Mouse (Mus musculus): ENCODE measurements around the gene Ext2. TPM values are rescaled to one million over a fixed set of nuclear protein-coding genes. Genes with fewer than 3 reads are reported as not detected.

Gene Ext2
- polyA plus RNA-seq, 1 experiment from 2014 or later, result 71.3 TPM

GRCm38 (mm10) chr2:93849505-93850089 is 27.2 kb upstream of the Ext2 start, which contains the start of gene Accs:
Accs (minus strand) TSS chr2:93849943.
- H3K9ac ChIP-seq (ENCODE audit: low read depth, low read length), result peak within 1 kb of the TSS; percentile 88
- no peaks in the 10 kb centered on the region for H3K9me3 ChIP-seq (replicated peaks; ENCODE audit: control insufficient read depth, low read length, poor library complexity, severe bottlenecking)
- peak within 1 kb of the TSS; percentile 59 for H3K4me3 ChIP-seq (ENCODE audit: low read depth, low read length)
- peak within 1 kb of the TSS; percentile 79 for H3K4me2 ChIP-seq (ENCODE audit: low read length)
- no peaks in the 10 kb centered on the region for H3K36me3 ChIP-seq (ENCODE audit: control insufficient read depth, insufficient read depth, low read length)
- peaks cover 10% of the 10 kb centered on the region for H3K4me1 ChIP-seq (ENCODE audit: control insufficient read depth, insufficient read depth, low read length)
- ATAC-seq, result peak; percentile 81
- no peaks in the 10 kb centered on the region for H3K27me3 ChIP-seq (ENCODE audit: control insufficient read depth, insufficient read depth, low read depth, low read length)
- 0% methylated on average over 28 of the region's 28 CpGs for WGBS
- peak within 1 kb of the TSS; percentile 83 for H3K27ac ChIP-seq (ENCODE audit: low read length)

- Histone ChIP-seq H3K36me3 (ENCODE audit: control insufficient read depth, insufficient read depth, low read length) (peaks cover 13% of the 10 kb centered on the region; the same call in 1 of the 2 replicates), H3K4me1 (ENCODE audit: control insufficient read depth, insufficient read depth, low read length) (no peaks in the 10 kb centered on the region), H3K4me2 (ENCODE audit: low read length) (no peak overlapping the region), H3K4me3 (ENCODE audit: low read depth, low read length) (no peak overlapping the region), H3K9ac (ENCODE audit: low read depth, low read length) (no peak overlapping the region), H3K27me3 (ENCODE audit: control insufficient read depth, insufficient read depth, low read depth, low read length) (no peaks in the 10 kb centered on the region), H3K9me3 (replicated peaks; ENCODE audit: control insufficient read depth, low read length, poor library complexity, severe bottlenecking) (no peaks in the 10 kb centered on the region), H3K27ac (ENCODE audit: low read length) (no peak overlapping the region)
- 96% methylated on average over 3 of the region's 3 CpGs for WGBS
- no peak for ATAC-seq
These were observed 19.0 kb upstream of the Ext2 start for GRCm38 (mm10) chr2:93841349-93841748.

- Histone ChIP-seq H3K4me1 (ENCODE audit: control insufficient read depth, insufficient read depth, low read length) (no peaks in the 10 kb centered on the region), H3K27ac (ENCODE audit: low read length) (no peak overlapping the region), H3K9ac (ENCODE audit: low read depth, low read length) (no peak overlapping the region), H3K36me3 (ENCODE audit: control insufficient read depth, insufficient read depth, low read length) (peaks cover 13% of the 10 kb centered on the region; the same call in 1 of the 2 replicates), H3K4me3 (ENCODE audit: low read depth, low read length) (no peak overlapping the region), H3K27me3 (ENCODE audit: control insufficient read depth, insufficient read depth, low read depth, low read length) (no peaks in the 10 kb centered on the region), H3K4me2 (ENCODE audit: low read length) (no peak overlapping the region), H3K9me3 (replicated peaks; ENCODE audit: control insufficient read depth, low read length, poor library complexity, severe bottlenecking) (no peaks in the 10 kb centered on the region)
- 77% methylated on average over 6 of the region's 6 CpGs for WGBS
- ATAC-seq, result no peak
These were observed 17.7 kb upstream of the Ext2 start for GRCm38 (mm10) chr2:93840109-93840508.

GRCm38 (mm10) chr2:93838931-93839330 is 16.6 kb upstream of the Ext2 start:
- no peaks in the 10 kb centered on the region for H3K9me3 ChIP-seq (replicated peaks; ENCODE audit: control insufficient read depth, low read length, poor library complexity, severe bottlenecking)
- H3K4me3 ChIP-seq (ENCODE audit: low read depth, low read length), result no peak overlapping the region
- no peak for ATAC-seq
- peaks cover 15% of the 10 kb centered on the region for H3K36me3 ChIP-seq (ENCODE audit: control insufficient read depth, insufficient read depth, low read length)
- H3K27ac ChIP-seq (ENCODE audit: low read length), result no peak overlapping the region
- H3K4me2 ChIP-seq (ENCODE audit: low read length), result no peak overlapping the region
- no peaks in the 10 kb centered on the region for H3K4me1 ChIP-seq (ENCODE audit: control insufficient read depth, insufficient read depth, low read length)
- 98% methylated on average over 4 of the region's 4 CpGs for WGBS
- no peaks in the 10 kb centered on the region for H3K27me3 ChIP-seq (ENCODE audit: control insufficient read depth, insufficient read depth, low read depth, low read length)
- H3K9ac ChIP-seq (ENCODE audit: low read depth, low read length), result no peak overlapping the region

- H3K4me3 ChIP-seq (ENCODE audit: low read depth, low read length), result no peak overlapping the region
- H3K4me2 ChIP-seq (ENCODE audit: low read length), result no peak overlapping the region
- no peak overlapping the region for H3K27ac ChIP-seq (ENCODE audit: low read length)
- H3K27me3 ChIP-seq (ENCODE audit: control insufficient read depth, insufficient read depth, low read depth, low read length), result no peaks in the 10 kb centered on the region
- 69% methylated on average over 13 of the region's 13 CpGs for WGBS
- no peak overlapping the region for H3K9ac ChIP-seq (ENCODE audit: low read depth, low read length)
- ATAC-seq, result no peak
- no peaks in the 10 kb centered on the region for H3K9me3 ChIP-seq (replicated peaks; ENCODE audit: control insufficient read depth, low read length, poor library complexity, severe bottlenecking)
- no peaks in the 10 kb centered on the region for H3K4me1 ChIP-seq (ENCODE audit: control insufficient read depth, insufficient read depth, low read length)
- peaks cover 12% of the 10 kb centered on the region for H3K36me3 ChIP-seq (ENCODE audit: control insufficient read depth, insufficient read depth, low read length)
These were observed 13.9 kb upstream of the Ext2 start for GRCm38 (mm10) chr2:93836232-93836785.

- no peaks in the 10 kb centered on the region for H3K9me3 ChIP-seq (replicated peaks; ENCODE audit: control insufficient read depth, low read length, poor library complexity, severe bottlenecking)
- no peaks in the 10 kb centered on the region for H3K4me1 ChIP-seq (ENCODE audit: control insufficient read depth, insufficient read depth, low read length)
- peaks cover 12% of the 10 kb centered on the region for H3K36me3 ChIP-seq (ENCODE audit: control insufficient read depth, insufficient read depth, low read length)
- 81% methylated on average over 11 of the region's 11 CpGs for WGBS
- H3K27me3 ChIP-seq (ENCODE audit: control insufficient read depth, insufficient read depth, low read depth, low read length), result no peaks in the 10 kb centered on the region
- no peak overlapping the region for H3K9ac ChIP-seq (ENCODE audit: low read depth, low read length)
- H3K4me3 ChIP-seq (ENCODE audit: low read depth, low read length), result no peak overlapping the region
- no peak for ATAC-seq
- no peak overlapping the region for H3K27ac ChIP-seq (ENCODE audit: low read length)
- no peak overlapping the region for H3K4me2 ChIP-seq (ENCODE audit: low read length)
These were observed 13.2 kb upstream of the Ext2 start for GRCm38 (mm10) chr2:93835596-93835995.

- no peaks in the 10 kb centered on the region for H3K36me3 ChIP-seq (ENCODE audit: control insufficient read depth, insufficient read depth, low read length)
- H3K4me3 ChIP-seq (ENCODE audit: low read depth, low read length), result no peak overlapping the region
- H3K4me1 ChIP-seq (ENCODE audit: control insufficient read depth, insufficient read depth, low read length), result peaks cover 8% of the 10 kb centered on the region
- no peaks in the 10 kb centered on the region for H3K9me3 ChIP-seq (replicated peaks; ENCODE audit: control insufficient read depth, low read length, poor library complexity, severe bottlenecking)
- H3K27me3 ChIP-seq (ENCODE audit: control insufficient read depth, insufficient read depth, low read depth, low read length), result no peaks in the 10 kb centered on the region
- H3K27ac ChIP-seq (ENCODE audit: low read length), result no peak overlapping the region
- WGBS, result 18% methylated on average over 8 of the region's 8 CpGs
- H3K9ac ChIP-seq (ENCODE audit: low read depth, low read length), result no peak overlapping the region
- H3K4me2 ChIP-seq (ENCODE audit: low read length), result no peak overlapping the region
- no peak for ATAC-seq
These were observed 1.2 kb upstream of the Ext2 start for GRCm38 (mm10) chr2:93823519-93823918.

GRCm38 (mm10) chr2:93817791-93818190 is 4.6 kb downstream of the Ext2 start:
- Histone ChIP-seq H3K9ac (ENCODE audit: low read depth, low read length) (no peak overlapping the region), H3K9me3 (replicated peaks; ENCODE audit: control insufficient read depth, low read length, poor library complexity, severe bottlenecking) (no peaks in the 10 kb centered on the region), H3K4me2 (ENCODE audit: low read length) (no peak overlapping the region), H3K4me3 (ENCODE audit: low read depth, low read length) (no peak overlapping the region), H3K36me3 (ENCODE audit: control insufficient read depth, insufficient read depth, low read length) (peaks cover 2% of the 10 kb centered on the region; the same call in 1 of the 2 replicates), H3K27ac (ENCODE audit: low read length) (no peak overlapping the region), H3K27me3 (ENCODE audit: control insufficient read depth, insufficient read depth, low read depth, low read length) (no peaks in the 10 kb centered on the region), H3K4me1 (ENCODE audit: control insufficient read depth, insufficient read depth, low read length) (peaks cover 8% of the 10 kb centered on the region)
- WGBS, result 98% methylated on average over 5 of the region's 5 CpGs
- no peak for ATAC-seq

GRCm38 (mm10) chr2:93813343-93813742 is 9.0 kb downstream of the Ext2 start:
- no peaks in the 10 kb centered on the region for H3K9me3 ChIP-seq (replicated peaks; ENCODE audit: control insufficient read depth, low read length, poor library complexity, severe bottlenecking)
- no peak overlapping the region for H3K9ac ChIP-seq (ENCODE audit: low read depth, low read length)
- peaks cover 16% of the 10 kb centered on the region for H3K36me3 ChIP-seq (ENCODE audit: control insufficient read depth, insufficient read depth, low read length)
- H3K4me3 ChIP-seq (ENCODE audit: low read depth, low read length), result no peak overlapping the region
- H3K27me3 ChIP-seq (ENCODE audit: control insufficient read depth, insufficient read depth, low read depth, low read length), result no peaks in the 10 kb centered on the region
- WGBS, result 93% methylated on average over 22 of the region's 22 CpGs
- no peaks in the 10 kb centered on the region for H3K4me1 ChIP-seq (ENCODE audit: control insufficient read depth, insufficient read depth, low read length)
- no peak overlapping the region for H3K4me2 ChIP-seq (ENCODE audit: low read length)
- no peak overlapping the region for H3K27ac ChIP-seq (ENCODE audit: low read length)
- no peak for ATAC-seq
